Mouse (Mus musculus): ENCODE measurements around the gene Eif4e1b. TPM values are rescaled to one million over a fixed set of nuclear protein-coding genes. Genes with fewer than 3 reads are reported as not detected.
A peak's percentile ranks its signal among the peaks of the same experiment; 100 is the strongest.

Eif4e1b gene
- not detected for total RNA-seq (2021)

- no peak for DNase-seq
Measured at GRCm38 (mm10) chr13:54783698-54784097, at the start of gene Eif4e1b. Gene Eif4e1b, plus strand, starts transcription at chr13:54783998.

GRCm38 (mm10) chr13:54736931-54737330 is 46.9 kb upstream of the Eif4e1b start:
- no peak for DNase-seq

- peak; percentile 21 for DNase-seq
Measured at GRCm38 (mm10) chr13:54737488-54738212, 46.1 kb upstream of the Eif4e1b start.

- no peak for DNase-seq
Measured at GRCm38 (mm10) chr13:54738213-54738601, 45.6 kb upstream of the Eif4e1b start.

GRCm38 (mm10) chr13:54746110-54746509 is 37.7 kb upstream of the Eif4e1b start:
- no peak for DNase-seq

- no peak for DNase-seq
Measured at GRCm38 (mm10) chr13:54746896-54747295, 36.9 kb upstream of the Eif4e1b start.

GRCm38 (mm10) chr13:54748190-54748589 is 35.6 kb upstream of the Eif4e1b start:
- no peak for DNase-seq

GRCm38 (mm10) chr13:54748721-54749060 is 35.1 kb upstream of the Eif4e1b start:
- DNase-seq = no peak

- DNase-seq = peak; percentile 52
Measured at GRCm38 (mm10) chr13:54749061-54749863, 34.5 kb upstream of the Eif4e1b start.

- no peak for DNase-seq
Measured at GRCm38 (mm10) chr13:54749864-54750411, 33.9 kb upstream of the Eif4e1b start, which contains the start of gene Gprin1. Gene Gprin1, minus strand, starts transcription at chr13:54749874.

- peak; percentile 66 for DNase-seq
Measured at GRCm38 (mm10) chr13:54750699-54751098, 33.1 kb upstream of the Eif4e1b start.

- DNase-seq = no peak
Measured at GRCm38 (mm10) chr13:54752656-54753055, 31.1 kb upstream of the Eif4e1b start.

GRCm38 (mm10) chr13:54753733-54754132 is 30.1 kb upstream of the Eif4e1b start:
- no peak for DNase-seq

- DNase-seq = no peak
Measured at GRCm38 (mm10) chr13:54754169-54755080, 29.4 kb upstream of the Eif4e1b start.

GRCm38 (mm10) chr13:54755201-54755830 is 28.5 kb upstream of the Eif4e1b start:
- no peak for DNase-seq

- no peak for DNase-seq
Measured at GRCm38 (mm10) chr13:54756156-54756712, 27.6 kb upstream of the Eif4e1b start.

- DNase-seq = no peak
Measured at GRCm38 (mm10) chr13:54757093-54757830, 26.5 kb upstream of the Eif4e1b start.

GRCm38 (mm10) chr13:54758045-54758755 is 25.6 kb upstream of the Eif4e1b start:
- DNase-seq = peak; percentile 87

GRCm38 (mm10) chr13:54758756-54759470 is 24.9 kb upstream of the Eif4e1b start:
- DNase-seq = no peak

Data from heart, postnatal 4 days (tissue).